Mouse (Mus musculus) heart, postnatal 25 days (tissue): ENCODE measurements at regions not wholly inside any gene's neighbourhood (a gene's known extent, or its start where the extent isn't known, plus 50 kb on each side); places are given as distances from the start of the nearest gene placed in this dataset.

ENCODE experiments used
- DNase-seq: peaks from one replicate; pipeline ENCODE4 v3.0.0; 2022; ENCODE audit warnings: low spot score
- intact Hi-C: fragments of 180-260 bp; cut with DNase I; formaldehyde crosslinking; loops from one replicate; pipeline ENCODE4 v1.15.1; 2025

- no peak for DNase-seq
- intact Hi-C loops: no loop called here
These were observed 528.0 kb upstream of the Atp11b start for GRCm38 (mm10) chr3:35225774-35226365.

- intact Hi-C loops: no loop called here
- no peak for DNase-seq
These were observed 522.6 kb upstream of the Atp11b start for GRCm38 (mm10) chr3:35231158-35231928.

GRCm38 (mm10) chr3:35232487-35232886, 521.4 kb upstream of the Atp11b start:
- intact Hi-C loops: no loop called here

GRCm38 (mm10) chr3:35235066-35235465, 518.8 kb upstream of the Atp11b start:
- no peak for DNase-seq
- intact Hi-C loops: no loop called here

More at GRCm38 (mm10) chr3:35232487-35232886, 521.4 kb upstream of the Atp11b start:
- no peak for DNase-seq

GRCm38 (mm10) chr3:35235772-35236171, 518.1 kb upstream of the Atp11b start:
- no peak for DNase-seq
- intact Hi-C loops: no loop called here

GRCm38 (mm10) chr3:35237342-35237741, 516.6 kb upstream of the Atp11b start:
- DNase-seq: no peak
- intact Hi-C loops: no loop called here

GRCm38 (mm10) chr3:35242349-35242748, 511.6 kb upstream of the Atp11b start:
- intact Hi-C loops: no loop called here
- DNase-seq: no peak

GRCm38 (mm10) chr3:35242871-35243529, 510.9 kb upstream of the Atp11b start:
- DNase-seq: no peak
- intact Hi-C loops: no loop called here

- intact Hi-C loops: no loop called here
- DNase-seq: no peak
These were observed 508.9 kb upstream of the Atp11b start for GRCm38 (mm10) chr3:35245003-35245402.

GRCm38 (mm10) chr3:35245946-35246665, 507.8 kb upstream of the Atp11b start:
- DNase-seq: no peak
- intact Hi-C loops: no loop called here

- DNase-seq: no peak
- intact Hi-C loops: no loop called here
These were observed 504.7 kb upstream of the Atp11b start for GRCm38 (mm10) chr3:35249160-35249559.

GRCm38 (mm10) chr3:35250092-35250749, 503.7 kb upstream of the Atp11b start:
- intact Hi-C loops: no loop called here

GRCm38 (mm10) chr3:35253861-35254260, 500.0 kb upstream of the Atp11b start:
- no peak for DNase-seq
- intact Hi-C loops: no loop called here

More at GRCm38 (mm10) chr3:35250092-35250749, 503.7 kb upstream of the Atp11b start:
- no peak for DNase-seq

GRCm38 (mm10) chr3:35260936-35261335, 493.0 kb upstream of the Atp11b start:
- DNase-seq: no peak
- intact Hi-C loops: no loop called here

GRCm38 (mm10) chr3:35268949-35269348, 485.0 kb upstream of the Atp11b start:
- intact Hi-C loops: no loop called here
- no peak for DNase-seq

GRCm38 (mm10) chr3:35269977-35270880, 483.7 kb upstream of the Atp11b start:
- no peak for DNase-seq
- intact Hi-C loops: no loop called here

GRCm38 (mm10) chr3:35273546-35273945, 480.4 kb upstream of the Atp11b start:
- intact Hi-C loops: no loop called here
- no peak for DNase-seq

GRCm38 (mm10) chr3:35280981-35281380, 472.9 kb upstream of the Atp11b start:
- no peak for DNase-seq
- intact Hi-C loops: no loop called here

GRCm38 (mm10) chr3:35282106-35282505, 471.8 kb upstream of the Atp11b start:
- no peak for DNase-seq
- intact Hi-C loops: no loop called here
